Mouse (Mus musculus) ES-E14 (cell line): ENCODE data around the gene Pik3r2.

Source experiments
- CHD2 ChIP-seq: IDR thresholded peaks from 2 replicates; pipeline ENCODE4 v1.6.1; 2014; ENCODE audit warnings: mild to moderate bottlenecking, low read depth, low read length, inconsistent platforms
- MAFK ChIP-seq: IDR thresholded peaks from 2 replicates; pipeline ENCODE4 v1.6.1; 2014; ENCODE audit warnings: mild to moderate bottlenecking, low read depth, low read length, inconsistent platforms; ENCODE audit not compliant: insufficient read depth
- ZC3H11A ChIP-seq: IDR thresholded peaks from 2 replicates; pipeline ENCODE4 v1.6.1; 2012; ENCODE audit warnings: low read depth, mild to moderate bottlenecking, inconsistent platforms, low read length, borderline replicate concordance

DNA sequence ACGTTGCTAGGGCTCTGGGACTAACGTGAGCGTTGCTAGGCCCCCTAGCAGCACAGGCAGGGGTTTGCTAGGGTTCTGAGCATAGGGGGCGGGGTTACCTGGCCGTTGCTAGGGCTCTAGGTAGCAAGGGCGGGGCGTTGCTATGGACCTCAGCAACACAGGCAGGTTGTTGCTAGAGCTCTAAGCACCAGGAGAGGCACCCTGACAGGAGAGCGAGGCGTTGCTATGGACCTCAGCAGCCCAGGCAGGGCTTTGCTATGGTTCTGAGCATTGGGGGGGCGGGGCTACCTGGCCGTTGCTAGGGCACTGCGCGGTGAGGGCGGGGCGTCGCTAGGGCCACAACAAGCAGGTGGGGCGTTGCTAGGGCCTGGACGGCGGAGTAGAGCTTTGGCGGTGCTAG is 16.2 kb upstream of the Pik3r2 start:
- TF ChIP-seq CHD2 (no peak), ZC3H11A (no peak), MAFK (no peak)
